46 mouse cellular contexts compared by ENCODE assay signal in the genomic region with DNA sequence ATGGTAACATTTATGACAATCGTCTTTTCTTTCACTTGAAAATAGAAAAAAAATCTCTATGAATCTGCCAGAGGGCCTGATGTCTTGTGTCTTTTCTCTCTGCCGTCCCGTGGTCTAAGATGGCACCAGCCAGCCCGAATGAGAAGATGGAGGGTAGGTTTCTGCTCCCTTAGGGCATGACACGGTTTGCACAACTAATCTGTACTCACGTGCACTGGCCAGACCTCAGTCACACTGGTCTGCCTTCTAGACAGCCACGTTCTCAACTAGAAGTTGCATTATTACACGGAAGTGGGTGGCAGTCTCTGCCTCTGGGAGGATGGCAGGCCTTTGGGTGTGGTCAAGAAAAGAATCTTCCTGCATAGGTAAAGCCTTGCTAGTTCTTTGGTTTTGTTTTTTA. TPM values are rescaled to one million over a fixed set of nuclear protein-coding genes. Genes with fewer than 3 reads are reported as not detected.
"Had no signal": no experiment of that assay in that cellular context is flagged by ENCODE, and none has a peak within 500 bp of the region (broad histone marks: within the 10 kb centered on the region; RNA-seq: fewer than 3 reads in every experiment).

No protein-coding gene starts in this region.

- ATAC-seq: liver, embryonic 12.5 days; liver, postnatal 0 days; lung, postnatal 0 days; midbrain, embryonic 13.5 days; midbrain, embryonic 15.5 days; midbrain, embryonic 16.5 days had no signal

- H3K36me3 ChIP-seq: limb, embryonic 10.5 days; limb, embryonic 12.5 days; limb, embryonic 13.5 days; limb, embryonic 15.5 days; liver, embryonic 12.5 days; liver, embryonic 13.5 days; liver, embryonic 15.5 days; lung, embryonic 15.5 days; midbrain, embryonic 10.5 days; midbrain, embryonic 12.5 days; midbrain, embryonic 13.5 days; midbrain, embryonic 15.5 days; neural tube, embryonic 12.5 days had no signal

- H3K4me3 ChIP-seq: limb, embryonic 10.5 days; limb, embryonic 12.5 days; limb, embryonic 13.5 days; limb, embryonic 15.5 days; liver, embryonic 12.5 days; liver, embryonic 13.5 days; liver, embryonic 15.5 days; lung, embryonic 15.5 days; megakaryocyte, embryonic 14.5 days; midbrain, embryonic 10.5 days; midbrain, embryonic 12.5 days; midbrain, embryonic 13.5 days; midbrain, embryonic 15.5 days; myocyte; neural tube, embryonic 12.5 days had no signal

- H3K27me3 ChIP-seq: limb, embryonic 12.5 days; limb, embryonic 13.5 days; limb, embryonic 15.5 days; liver, embryonic 12.5 days; liver, embryonic 13.5 days; liver, embryonic 15.5 days; lung, embryonic 15.5 days; midbrain, embryonic 12.5 days; midbrain, embryonic 13.5 days; midbrain, embryonic 15.5 days; neural tube, embryonic 12.5 days had no signal

- H3K27ac ChIP-seq: limb, embryonic 10.5 days; limb, embryonic 12.5 days; limb, embryonic 13.5 days; limb, embryonic 15.5 days; liver, embryonic 12.5 days; liver, embryonic 13.5 days; liver, embryonic 14.5 days; liver, embryonic 15.5 days; lung, embryonic 15.5 days; macrophage; midbrain, embryonic 10.5 days; midbrain, embryonic 12.5 days; midbrain, embryonic 13.5 days; midbrain, embryonic 15.5 days; neural tube, embryonic 12.5 days had no signal

- H3K4me1 ChIP-seq: limb, embryonic 10.5 days; liver, embryonic 12.5 days; liver, embryonic 13.5 days; liver, embryonic 15.5 days; lung, embryonic 15.5 days; megakaryocyte, embryonic 14.5 days; midbrain, embryonic 12.5 days; midbrain, embryonic 13.5 days; midbrain, embryonic 15.5 days; neural tube, embryonic 12.5 days had no signal

- H3K9me3 ChIP-seq: limb, embryonic 10.5 days; limb, embryonic 12.5 days; limb, embryonic 13.5 days; limb, embryonic 15.5 days; liver, embryonic 12.5 days; liver, embryonic 13.5 days; liver, embryonic 15.5 days; lung, embryonic 15.5 days; megakaryocyte, embryonic 14.5 days; midbrain, embryonic 10.5 days; midbrain, embryonic 12.5 days; midbrain, embryonic 13.5 days; midbrain, embryonic 15.5 days; neural tube, embryonic 12.5 days had no signal

- H3K9ac ChIP-seq: limb, embryonic 12.5 days; limb, embryonic 13.5 days; limb, embryonic 15.5 days; liver, embryonic 12.5 days; liver, embryonic 13.5 days; liver, embryonic 14.5 days; liver, embryonic 15.5 days; liver, postnatal 0 days; lung, embryonic 14.5 days; lung, embryonic 15.5 days; midbrain, embryonic 12.5 days; midbrain, embryonic 13.5 days; midbrain, embryonic 15.5 days; neural tube, embryonic 12.5 days had no signal

- H3K4me2 ChIP-seq: limb, embryonic 12.5 days; limb, embryonic 13.5 days; limb, embryonic 15.5 days; liver, embryonic 11.5 days; liver, embryonic 12.5 days; liver, embryonic 13.5 days; liver, embryonic 15.5 days; lung, embryonic 14.5 days; lung, embryonic 15.5 days; midbrain, embryonic 11.5 days; midbrain, embryonic 12.5 days; midbrain, embryonic 13.5 days; midbrain, embryonic 15.5 days; neural tube, embryonic 12.5 days had no signal

- DNase-seq: left cerebral cortex, postnatal 4 days; liver; liver, embryonic 13.5 days; liver, postnatal 0 days; lung, adult 18-20 months; lung, adult 2 months; lung, embryonic 14.5 days; lung, postnatal 10 days; lung, postnatal 14 days; lung, postnatal 36 days; lung, postnatal 4 days; midbrain, embryonic 14.5 days had no signal

RNA-seq across cellular contexts. Expression of a gene that starts 24.7 kb away (rescaled TPM):
- total RNA-seq: left cerebral cortex, postnatal 10 days; left cerebral cortex, postnatal 14 days; left cerebral cortex, postnatal 25 days; left cerebral cortex, postnatal 36 days; left cerebral cortex, postnatal 4 days; megakaryocyte progenitor cell, adult 5-6 weeks; megakaryocyte, adult 5-6 weeks; megakaryocyte-erythroid progenitor cell, adult 5-6 weeks; monocyte, adult 5-6 weeks had no signal
- polyA plus RNA-seq: limb, embryonic 10.5 days; limb, embryonic 11.5 days; limb, embryonic 12.5 days; limb, embryonic 13.5 days; liver, embryonic 11.5 days; liver, embryonic 12.5 days; liver, embryonic 13.5 days; liver, embryonic 14.5 days; liver, embryonic 15.5 days; liver, embryonic 16.5 days; lung, embryonic 14.5 days; lung, embryonic 15.5 days; lung, embryonic 16.5 days; lung, postnatal 0 days; macrophage; midbrain, embryonic 10.5 days; midbrain, embryonic 11.5 days; midbrain, embryonic 12.5 days; midbrain, embryonic 13.5 days; midbrain, embryonic 14.5 days; midbrain, embryonic 15.5 days; midbrain, embryonic 16.5 days; midbrain, postnatal 0 days; myocyte; neural tube, embryonic 11.5 days; neural tube, embryonic 12.5 days had no signal

RNA-seq across cellular contexts. Expression of a gene that starts 34.4 kb away (rescaled TPM):
- total RNA-seq: left cerebral cortex, postnatal 10 days; left cerebral cortex, postnatal 14 days; left cerebral cortex, postnatal 25 days; left cerebral cortex, postnatal 36 days; left cerebral cortex, postnatal 4 days; megakaryocyte progenitor cell, adult 5-6 weeks; megakaryocyte, adult 5-6 weeks; megakaryocyte-erythroid progenitor cell, adult 5-6 weeks; midbrain, postnatal 0 days; monocyte, adult 5-6 weeks had no signal
- polyA plus RNA-seq: limb, embryonic 10.5 days; limb, embryonic 11.5 days; limb, embryonic 12.5 days; limb, embryonic 13.5 days; limb, embryonic 15.5 days; liver, embryonic 11.5 days; liver, embryonic 12.5 days; lung, embryonic 14.5 days; lung, embryonic 15.5 days; lung, embryonic 16.5 days; lung, postnatal 0 days; macrophage; midbrain, embryonic 10.5 days; midbrain, embryonic 11.5 days; midbrain, embryonic 12.5 days; midbrain, embryonic 13.5 days; midbrain, embryonic 14.5 days; midbrain, embryonic 15.5 days; midbrain, embryonic 16.5 days; midbrain, postnatal 0 days; myocyte; neural tube, embryonic 11.5 days; neural tube, embryonic 12.5 days had no signal

RNA-seq across cellular contexts. Expression of a gene that starts 56.8 kb away (rescaled TPM):
- total RNA-seq: left cerebral cortex, postnatal 10 days; left cerebral cortex, postnatal 14 days; left cerebral cortex, postnatal 25 days; left cerebral cortex, postnatal 36 days; left cerebral cortex, postnatal 4 days; megakaryocyte progenitor cell, adult 5-6 weeks; megakaryocyte, adult 5-6 weeks; megakaryocyte-erythroid progenitor cell, adult 5-6 weeks; midbrain, postnatal 0 days; monocyte, adult 5-6 weeks had no signal
- polyA plus RNA-seq: limb, embryonic 10.5 days; limb, embryonic 11.5 days; limb, embryonic 12.5 days; limb, embryonic 13.5 days; limb, embryonic 14.5 days; limb, embryonic 15.5 days; liver, embryonic 11.5 days; liver, embryonic 12.5 days; liver, embryonic 13.5 days; lung, adult 2 months; lung, embryonic 14.5 days; lung, embryonic 15.5 days; lung, embryonic 16.5 days; lung, postnatal 0 days; macrophage; midbrain, embryonic 10.5 days; midbrain, embryonic 11.5 days; midbrain, embryonic 12.5 days; midbrain, embryonic 13.5 days; midbrain, embryonic 14.5 days; midbrain, embryonic 15.5 days; midbrain, embryonic 16.5 days; midbrain, postnatal 0 days; neural tube, embryonic 11.5 days; neural tube, embryonic 12.5 days had no signal
